Mouse (Mus musculus): ENCODE results near the gene Fam216b. TPM values are rescaled to one million over a fixed set of nuclear protein-coding genes. Genes with fewer than 3 reads are reported as not detected.

Fam216b gene
- total RNA-seq, 1 experiment from 2014 or later = not detected

- ATAC-seq (replicated peaks; ENCODE audit: insufficient number of reproducible peaks, low FRiP score, low TSS enrichment, poor library complexity, severe bottlenecking) = no peak
Measured at GRCm38 (mm10) chr14:78056371-78056770, 32.4 kb downstream of the Fam216b start.

GRCm38 (mm10) chr14:78048674-78049073 lies 40.1 kb downstream of the Fam216b start:
- ATAC-seq (replicated peaks; ENCODE audit: insufficient number of reproducible peaks, low FRiP score, low TSS enrichment, poor library complexity, severe bottlenecking) = no peak

- no peak for ATAC-seq (replicated peaks; ENCODE audit: insufficient number of reproducible peaks, low FRiP score, low TSS enrichment, poor library complexity, severe bottlenecking)
Measured at GRCm38 (mm10) chr14:78048258-78048657, 40.5 kb downstream of the Fam216b start.

GRCm38 (mm10) chr14:78043079-78043478 lies 45.7 kb downstream of the Fam216b start:
- no peak for ATAC-seq (replicated peaks; ENCODE audit: insufficient number of reproducible peaks, low FRiP score, low TSS enrichment, poor library complexity, severe bottlenecking)

GRCm38 (mm10) chr14:78041886-78042526 lies 46.8 kb downstream of the Fam216b start:
- no peak for ATAC-seq (replicated peaks; ENCODE audit: insufficient number of reproducible peaks, low FRiP score, low TSS enrichment, poor library complexity, severe bottlenecking)

- ATAC-seq (replicated peaks; ENCODE audit: insufficient number of reproducible peaks, low FRiP score, low TSS enrichment, poor library complexity, severe bottlenecking) = no peak
Measured at GRCm38 (mm10) chr14:78040643-78041042, 48.2 kb downstream of the Fam216b start.

GRCm38 (mm10) chr14:78038876-78039275 lies 49.9 kb downstream of the Fam216b start:
- no peak for ATAC-seq (replicated peaks; ENCODE audit: insufficient number of reproducible peaks, low FRiP score, low TSS enrichment, poor library complexity, severe bottlenecking)

Other genes with a start within 250 kb of the Fam216b start
- gene Dnajc15, start 213.9 kb downstream of the Fam216b start, total RNA-seq (2017) = 59.9 to 90.4 TPM (median 77.1 TPM) in 3 replicates
- gene Epsti1, start 184.8 kb downstream of the Fam216b start, total RNA-seq (2017) = 346 to 503 TPM (median 357 TPM) in 3 replicates
- gene Tnfsf11, start 219.0 kb upstream of the Fam216b start, total RNA-seq (2017) = not detected in 3 replicates